Mouse (Mus musculus) testis, adult 2 months (tissue): ENCODE data around the gene Robo4. TPM values are rescaled to one million over a fixed set of nuclear protein-coding genes. Genes with fewer than 3 reads are reported as not detected.
A peak's percentile ranks its signal among the peaks of the same experiment; 100 is the strongest.

Experiments
- H3K27ac ChIP-seq: fragments of 200-500 bp; 2 replicates; pipeline ENCODE4 v1.5.1; 2012; ENCODE audit warnings: low read depth, low read length; ENCODE audit not compliant: control insufficient read depth, insufficient read depth
- H3K27me3 ChIP-seq: fragments of 200-500 bp; 2 replicates; pipeline ENCODE4 v1.6.1; 2012; ENCODE audit warnings: mild to moderate bottlenecking, low read length, moderate library complexity; ENCODE audit not compliant: control insufficient read depth, insufficient read depth
- H3K36me3 ChIP-seq: fragments of 200-500 bp; 2 replicates; pipeline ENCODE4 v1.6.1; 2012; ENCODE audit warnings: mild to moderate bottlenecking, low read length; ENCODE audit not compliant: control insufficient read depth, insufficient read depth
- H3K4me1 ChIP-seq: fragments of 200-500 bp; 2 replicates; pipeline ENCODE4 v1.6.1; 2012; ENCODE audit warnings: low read length; ENCODE audit not compliant: control insufficient read depth, insufficient read depth
- H3K4me3 ChIP-seq: fragments of 200-500 bp; 2 replicates; pipeline ENCODE4 v1.5.1; 2012; ENCODE audit warnings: low read depth, mild to moderate bottlenecking, low read length, moderate library complexity, mixed read lengths; ENCODE audit not compliant: control insufficient read depth
- CTCF ChIP-seq: fragments of 200-500 bp; IDR thresholded peaks from 2 replicates; pipeline ENCODE4 v1.5.1; 2012; ENCODE audit warnings: low read depth, mild to moderate bottlenecking, inconsistent platforms, low read length, moderate library complexity; ENCODE audit not compliant: control insufficient read depth, insufficient read depth, insufficient replicate concordance
- POLR2A ChIP-seq: fragments of 200-500 bp; IDR thresholded peaks from 2 replicates; pipeline ENCODE4 v1.6.1; 2012; ENCODE audit warnings: low read depth, mild to moderate bottlenecking, inconsistent platforms, low read length, moderate library complexity; ENCODE audit not compliant: control insufficient read depth
- polyA plus RNA-seq: library from polyadenylated mRNA; depleted of rRNA; stranded (reverse); fragments of >200 nt; gene quantifications from 2 replicates; pipeline ENCODE4 v1.2.3, GENCODE M21; 2012

The Robo4 gene
- polyA plus RNA-seq, 1 experiment, result 1.0 TPM

DNA sequence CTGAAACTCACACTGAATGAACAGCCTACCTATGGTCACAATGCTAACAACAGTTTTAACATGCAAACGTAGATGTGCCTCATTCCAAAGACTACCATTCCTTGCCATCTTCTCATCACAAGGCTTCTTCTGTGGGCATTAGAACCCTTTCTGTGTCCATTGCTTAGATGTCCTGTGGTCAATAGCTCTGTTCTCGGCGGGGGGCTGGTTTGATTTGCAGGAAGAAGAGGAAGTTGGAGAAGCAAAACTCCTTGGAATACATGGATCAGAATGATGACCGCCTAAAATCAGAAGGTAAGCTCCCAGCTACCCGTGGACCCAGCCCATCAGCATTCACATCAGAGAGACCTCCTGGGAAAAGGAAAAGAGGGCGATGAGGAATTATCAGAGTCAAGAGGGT is 18.5 kb upstream of the Robo4 start:
- H3K36me3 ChIP-seq, result no peaks in the 10 kb centered on the region
- TF ChIP-seq POLR2A (no peak), CTCF (no peak)
- no peaks in the 10 kb centered on the region for H3K27me3 ChIP-seq
- H3K27ac ChIP-seq, result no peak overlapping the region
- peaks cover 11% of the 10 kb centered on the region for H3K4me1 ChIP-seq
- H3K4me3 ChIP-seq, result no peak overlapping the region

DNA sequence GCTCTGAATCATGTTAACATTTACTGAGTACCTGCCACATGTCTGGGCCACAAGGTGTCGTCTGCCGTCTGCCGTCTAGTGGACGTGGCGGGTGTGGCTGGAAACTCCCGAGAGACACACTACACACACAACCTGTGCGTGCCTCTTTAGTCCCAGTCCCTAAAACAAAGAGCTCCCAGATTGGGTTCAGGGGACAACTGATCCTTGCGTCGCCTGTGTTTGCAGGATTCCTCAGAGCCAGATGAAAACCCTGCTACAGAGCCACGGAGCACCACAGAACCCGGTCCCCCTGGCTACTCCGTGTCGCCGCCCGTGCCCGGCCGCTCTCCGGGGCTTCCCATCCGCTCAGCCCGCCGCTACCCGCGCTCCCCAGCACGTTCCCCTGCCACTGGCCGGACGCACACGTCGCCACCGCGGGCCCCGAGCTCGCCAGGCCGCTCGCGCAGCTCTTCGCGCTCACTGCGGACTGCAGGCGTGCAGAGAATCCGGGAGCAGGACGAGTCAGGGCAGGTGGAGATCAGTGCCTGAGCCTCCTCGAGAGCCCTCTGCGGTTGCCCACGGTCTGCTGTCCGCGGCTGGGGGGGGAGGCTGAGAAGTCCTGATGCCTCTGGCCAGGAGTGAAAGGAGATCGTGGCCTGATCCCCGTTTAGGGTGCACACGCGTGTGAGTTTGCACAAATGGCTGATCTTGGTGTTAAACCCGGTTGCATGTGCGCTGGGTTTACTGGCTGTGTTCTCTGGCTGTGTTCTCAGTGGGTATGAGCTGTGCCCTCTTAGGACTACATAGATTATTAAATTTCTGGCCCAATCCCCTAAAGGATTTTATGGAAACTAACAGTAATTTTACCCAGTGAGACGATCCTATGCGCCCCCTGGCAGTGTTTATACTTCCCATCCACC is 17.2 kb upstream of the Robo4 start:
- TF ChIP-seq CTCF (no peak), POLR2A (no peak)
- no peak overlapping the region for H3K27ac ChIP-seq

DNA sequence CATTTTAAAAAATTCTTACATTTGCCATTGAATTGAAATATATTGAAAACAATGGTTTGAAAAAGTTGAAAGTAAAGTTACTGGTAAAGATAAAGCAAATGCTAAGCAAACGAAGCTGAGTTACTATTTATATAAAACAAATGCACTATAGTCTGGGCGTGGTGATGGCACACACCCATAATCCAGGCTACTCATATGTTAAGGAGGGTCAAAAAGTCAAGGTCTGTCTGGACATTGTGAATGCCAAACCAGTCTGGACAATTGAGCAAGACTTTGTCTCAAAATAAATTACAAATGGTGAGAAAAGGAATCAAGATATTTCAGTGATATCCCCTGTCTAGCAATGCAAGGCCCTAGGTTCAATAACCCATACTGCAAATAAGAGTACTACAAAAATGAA is 10.8 kb upstream of the Robo4 start:
- TF ChIP-seq CTCF, result no peak
- TF ChIP-seq POLR2A, result no peak
- Histone ChIP-seq H3K27ac (no peak overlapping the region), H3K27me3 (no peaks in the 10 kb centered on the region), H3K4me3 (no peak overlapping the region), H3K4me1 (no peaks in the 10 kb centered on the region), H3K36me3 (no peaks in the 10 kb centered on the region)

More for the DNA sequence above, 17.2 kb upstream of the Robo4 start:
- Histone ChIP-seq H3K36me3 (no peaks in the 10 kb centered on the region), H3K4me3 (peak overlapping the region; percentile 11), H3K4me1 (peaks cover 11% of the 10 kb centered on the region), H3K27me3 (no peaks in the 10 kb centered on the region)

DNA sequence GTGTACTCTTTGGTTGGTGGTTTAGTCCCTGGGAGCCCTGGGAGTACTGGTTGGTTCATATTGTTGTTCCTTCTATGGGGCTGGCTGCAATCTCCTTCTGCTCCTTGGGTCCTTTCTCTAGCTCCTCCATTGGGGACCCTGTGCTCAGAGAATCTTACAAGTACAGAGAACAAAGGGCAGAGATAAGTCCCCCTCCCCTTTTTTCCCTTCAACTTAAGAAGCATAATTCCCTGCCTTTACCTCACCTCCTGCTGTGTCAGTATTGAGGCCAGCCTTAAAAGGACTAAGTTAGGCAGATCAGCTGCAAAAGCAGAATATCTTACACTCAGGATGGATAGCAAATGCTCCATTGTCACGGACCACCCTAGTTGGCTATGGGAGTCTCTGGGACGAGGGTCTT is 9.6 kb upstream of the Robo4 start:
- no peaks in the 10 kb centered on the region for H3K36me3 ChIP-seq
- no peak for TF ChIP-seq CTCF
- TF ChIP-seq POLR2A, result no peak
- no peak overlapping the region for H3K27ac ChIP-seq
- no peak overlapping the region for H3K4me3 ChIP-seq
- H3K27me3 ChIP-seq, result no peaks in the 10 kb centered on the region
- H3K4me1 ChIP-seq, result no peaks in the 10 kb centered on the region

DNA sequence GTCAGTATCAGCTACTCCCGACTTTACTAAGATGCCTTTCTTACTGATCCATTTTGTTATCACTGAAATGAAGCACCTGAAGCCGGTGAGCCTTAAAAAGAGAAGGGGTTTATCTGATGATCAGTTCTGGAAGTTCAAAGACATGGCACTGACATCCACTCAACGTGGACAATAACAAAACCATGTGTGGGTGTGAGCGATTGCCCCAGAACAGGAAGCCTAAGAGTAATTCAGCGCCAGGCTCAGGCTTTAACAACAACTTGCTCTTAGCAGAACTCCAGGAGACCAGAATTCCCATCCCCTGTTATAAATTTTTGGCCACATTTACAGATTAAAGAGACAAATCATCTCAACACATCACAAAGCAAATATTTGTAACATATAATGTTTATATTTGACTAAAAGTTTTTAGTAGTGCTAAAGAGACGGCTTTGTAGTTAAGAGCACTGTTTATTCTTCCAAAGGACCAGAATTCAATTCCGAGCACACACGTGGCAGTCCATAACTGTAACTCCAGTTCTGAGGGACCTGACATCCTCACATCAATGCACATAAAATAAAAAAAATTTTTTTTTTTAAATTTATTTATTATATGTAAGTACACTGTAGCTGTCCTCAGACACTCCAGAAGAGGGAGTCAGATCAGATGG is 8.1 kb upstream of the Robo4 start:
- Histone ChIP-seq H3K27ac (no peak overlapping the region), H3K4me1 (no peaks in the 10 kb centered on the region), H3K36me3 (no peaks in the 10 kb centered on the region), H3K4me3 (no peak overlapping the region), H3K27me3 (no peaks in the 10 kb centered on the region)
- TF ChIP-seq CTCF (no peak), POLR2A (no peak)

DNA sequence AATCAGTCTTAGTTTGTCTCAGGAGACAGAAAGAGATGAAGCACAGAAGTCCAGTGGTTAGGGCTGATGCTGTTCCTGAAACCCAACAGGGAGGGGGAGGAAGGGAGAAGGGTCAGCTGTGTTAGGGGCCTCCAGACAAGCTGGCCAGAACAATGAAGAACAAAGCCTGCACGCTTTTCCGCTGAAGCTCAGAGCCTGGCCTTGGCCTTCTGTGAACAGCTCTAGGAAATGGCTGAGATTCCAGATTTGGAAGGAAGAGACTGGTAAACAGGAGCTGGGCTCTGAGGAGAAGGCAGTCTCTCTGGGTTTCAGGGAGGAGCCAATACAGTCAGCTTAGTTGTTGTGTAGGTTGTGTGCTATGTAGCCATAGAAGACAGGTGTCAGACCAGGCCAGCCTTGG is 1.1 kb upstream of the Robo4 start:
- Histone ChIP-seq H3K4me1 (no peaks in the 10 kb centered on the region), H3K27ac (no peak overlapping the region), H3K36me3 (no peaks in the 10 kb centered on the region), H3K27me3 (no peaks in the 10 kb centered on the region), H3K4me3 (no peak overlapping the region)
- no peak for TF ChIP-seq POLR2A

DNA sequence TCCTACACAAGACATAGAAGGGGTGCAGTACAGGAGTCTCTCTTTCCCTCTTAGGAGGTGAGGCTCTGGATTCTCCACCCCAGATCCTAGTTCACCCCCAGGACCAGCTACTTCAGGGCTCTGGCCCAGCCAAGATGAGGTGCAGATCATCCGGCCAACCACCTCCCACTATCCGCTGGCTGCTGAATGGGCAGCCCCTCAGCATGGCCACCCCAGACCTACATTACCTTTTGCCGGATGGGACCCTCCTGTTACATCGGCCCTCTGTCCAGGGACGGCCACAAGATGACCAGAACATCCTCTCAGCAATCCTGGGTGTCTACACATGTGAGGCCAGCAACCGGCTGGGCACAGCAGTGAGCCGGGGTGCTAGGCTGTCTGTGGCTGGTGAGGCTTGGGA is 804 bp downstream of the Robo4 start:
- TF ChIP-seq CTCF, result no peak
- no peak for TF ChIP-seq POLR2A
- Histone ChIP-seq H3K36me3 (no peaks in the 10 kb centered on the region), H3K27ac (no peak overlapping the region), H3K4me3 (no peak overlapping the region), H3K4me1 (no peaks in the 10 kb centered on the region), H3K27me3 (no peaks in the 10 kb centered on the region)

DNA sequence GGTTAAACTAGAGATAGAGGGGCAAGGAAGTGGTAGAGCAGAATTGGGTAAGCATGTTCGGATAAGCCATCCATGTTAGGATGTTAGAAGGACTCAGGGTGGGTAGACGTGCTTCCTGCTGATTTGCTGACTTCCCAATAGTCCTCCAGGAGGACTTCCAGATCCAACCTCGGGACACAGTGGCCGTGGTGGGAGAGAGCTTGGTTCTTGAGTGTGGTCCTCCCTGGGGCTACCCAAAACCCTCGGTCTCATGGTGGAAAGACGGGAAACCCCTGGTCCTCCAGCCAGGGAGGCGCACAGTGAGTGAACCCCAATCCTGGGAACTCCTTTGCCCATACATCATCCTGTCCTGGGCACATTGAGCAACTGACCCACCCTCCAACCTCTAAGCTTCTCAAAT is 1.3 kb downstream of the Robo4 start:
- no peaks in the 10 kb centered on the region for H3K27me3 ChIP-seq
- TF ChIP-seq POLR2A, result no peak
- no peak overlapping the region for H3K4me3 ChIP-seq
- no peaks in the 10 kb centered on the region for H3K36me3 ChIP-seq
- peaks cover 4% of the 10 kb centered on the region for H3K4me1 ChIP-seq
- no peak overlapping the region for H3K27ac ChIP-seq
